Mouse (Mus musculus) myocyte (in vitro differentiated cells): ENCODE measurements around the gene Myo9a.

Source experiments
- E2F4 ChIP-seq: IDR thresholded peaks from one replicate; pipeline ENCODE4 v1.6.1; 2011; ENCODE audit warnings: mild to moderate bottlenecking, control low read depth, moderate library complexity; ENCODE audit not compliant: insufficient read depth
- MYOG ChIP-seq, 3 experiments: IDR thresholded peaks; one replicate each; pipeline ENCODE4 v1.6.1; 2011; ENCODE audit warnings: control low read depth in 2 of 3, low read depth in 2 of 3, mild to moderate bottlenecking in 2 of 3; ENCODE audit not compliant: insufficient read length in 2 of 3, control insufficient read depth in 1 of 3, insufficient read depth in 1 of 3
- POLR2A ChIP-seq: IDR thresholded peaks from one replicate; pipeline ENCODE4 v1.6.1; 2011; ENCODE audit warnings: low read depth, mild to moderate bottlenecking, control low read depth, moderate library complexity; ENCODE audit not compliant: insufficient read length
- TCF12 ChIP-seq: IDR thresholded peaks from one replicate; pipeline ENCODE4 v1.6.1; 2011; ENCODE audit warnings: mild to moderate bottlenecking, control low read depth; ENCODE audit not compliant: poor library complexity, insufficient read depth, severe bottlenecking
- USF1 ChIP-seq: IDR thresholded peaks from one replicate; pipeline ENCODE4 v1.6.1; 2011; ENCODE audit warnings: low read depth, mild to moderate bottlenecking, control low read depth, moderate library complexity

- no peak for TF ChIP-seq POLR2A
- TF ChIP-seq TCF12: no peak
- TF ChIP-seq MYOG (IDR thresholded peaks at IDR 0.05; ENCODE audit: control insufficient read depth in 1 of 3, insufficient read depth in 1 of 3, insufficient read length in 2 of 3, low read depth in 2 of 3): no peak
- no peak for TF ChIP-seq USF1
- TF ChIP-seq E2F4: no peak
Measured at GRCm38 (mm10) chr9:59716275-59716898, 34.3 kb upstream of the Myo9a start.
